Mouse (Mus musculus) heart, embryonic 15.5 days (tissue): ENCODE results near the gene Naaladl2. TPM values are rescaled to one million over a fixed set of nuclear protein-coding genes. Genes with fewer than 3 reads are reported as not detected.

ENCODE experiments used
- ATAC-seq: fragments of 200-750 bp; cut with Nextera tagmentation; replicated peaks from 2 replicates; pipeline ENCODE4 v1.8.0; 2017; ENCODE audit warnings: low read depth, moderate TSS enrichment; ENCODE audit not compliant: insufficient number of reproducible peaks, insufficient read depth, low FRiP score
- H3K27ac ChIP-seq: fragments of 300-500 bp; sonication (generic); 2 replicates; pipeline ENCODE4 v1.5.1; 2015; ENCODE audit warnings: mild to moderate bottlenecking, inconsistent platforms
- H3K27me3 ChIP-seq: fragments of 300-500 bp; sonication (generic); 2 replicates; pipeline ENCODE4 v1.6.1; 2015; ENCODE audit warnings: inconsistent platforms
- H3K36me3 ChIP-seq: fragments of 300-500 bp; sonication (generic); 2 replicates; pipeline ENCODE4 v1.6.1; 2015; ENCODE audit warnings: mild to moderate bottlenecking, inconsistent platforms
- H3K4me1 ChIP-seq: fragments of 300-500 bp; sonication (generic); replicated peaks from 2 replicates; pipeline ENCODE4 v1.6.1; 2015; ENCODE audit warnings: inconsistent platforms
- H3K4me2 ChIP-seq: fragments of 300-500 bp; sonication (generic); 2 replicates; pipeline ENCODE4 v1.6.1; 2015; ENCODE audit warnings: inconsistent platforms, mild to moderate bottlenecking, moderate library complexity
- H3K4me3 ChIP-seq: fragments of 300-500 bp; sonication (generic); 2 replicates; pipeline ENCODE4 v1.5.1; 2015; ENCODE audit warnings: mild to moderate bottlenecking, inconsistent platforms
- H3K9ac ChIP-seq: fragments of 300-500 bp; sonication (generic); 2 replicates; pipeline ENCODE4 v1.6.1; 2015; ENCODE audit warnings: mild to moderate bottlenecking, inconsistent platforms
- H3K9me3 ChIP-seq: fragments of 300-500 bp; sonication (generic); replicated peaks from 2 replicates; pipeline ENCODE4 v1.6.1; 2016; ENCODE audit warnings: inconsistent platforms
- WGBS: fragments of 180-500 bp; shearing (Covaris S2); methylation state at CpG from one replicate; pipeline ENCODE4 v1.1.7; 2015; ENCODE audit warnings: mixed read lengths; 5-methylcytosine and 5-hydroxymethylcytosine counted together
- polyA plus RNA-seq: library from polyadenylated mRNA; unstranded; fragments of >200 nt; fragmentation: Nextera tagmentation; extraction: Ambion mirVana; gene quantifications from 2 replicates; pipeline ENCODE4 v1.2.1, GENCODE M21; 2015

Naaladl2 gene
- polyA plus RNA-seq, 1 experiment from 2014 or later: 1.6 TPM

GRCm38 (mm10) chr3:24938507-24939182 is 205.4 kb downstream of the Naaladl2 start:
- Histone ChIP-seq H3K4me2 (no peak overlapping the region), H3K9me3 (no peaks in the 10 kb centered on the region), H3K4me1 (no peaks in the 10 kb centered on the region), H3K27me3 (no peaks in the 10 kb centered on the region), H3K27ac (no peak overlapping the region), H3K4me3 (no peak overlapping the region), H3K36me3 (no peaks in the 10 kb centered on the region), H3K9ac (no peak overlapping the region)
- no peak for ATAC-seq
- WGBS: 79% methylated on average over 5 of the region's 5 CpGs

GRCm38 (mm10) chr3:24921811-24922210 is 222.2 kb downstream of the Naaladl2 start:
- H3K27me3 ChIP-seq: no peaks in the 10 kb centered on the region
- H3K4me3 ChIP-seq: no peak overlapping the region
- H3K4me1 ChIP-seq: no peaks in the 10 kb centered on the region
- 46% methylated on average over 2 of the region's 2 CpGs for WGBS
- no peaks in the 10 kb centered on the region for H3K36me3 ChIP-seq
- no peak overlapping the region for H3K9ac ChIP-seq
- ATAC-seq: no peak
- no peak overlapping the region for H3K4me2 ChIP-seq
- H3K27ac ChIP-seq: no peak overlapping the region
- H3K9me3 ChIP-seq: no peaks in the 10 kb centered on the region

GRCm38 (mm10) chr3:24921401-24921800 is 222.7 kb downstream of the Naaladl2 start:
- no peaks in the 10 kb centered on the region for H3K27me3 ChIP-seq
- 28% methylated on average over 6 of the region's 6 CpGs for WGBS
- H3K27ac ChIP-seq: no peak overlapping the region
- no peaks in the 10 kb centered on the region for H3K9me3 ChIP-seq
- no peaks in the 10 kb centered on the region for H3K36me3 ChIP-seq
- no peak overlapping the region for H3K4me2 ChIP-seq
- H3K9ac ChIP-seq: no peak overlapping the region
- ATAC-seq: no peak
- no peaks in the 10 kb centered on the region for H3K4me1 ChIP-seq
- no peak overlapping the region for H3K4me3 ChIP-seq

- Histone ChIP-seq H3K36me3 (no peaks in the 10 kb centered on the region), H3K9ac (no peak overlapping the region), H3K27ac (no peak overlapping the region), H3K27me3 (no peaks in the 10 kb centered on the region), H3K9me3 (no peaks in the 10 kb centered on the region), H3K4me1 (no peaks in the 10 kb centered on the region), H3K4me3 (no peak overlapping the region), H3K4me2 (no peak overlapping the region)
- ATAC-seq: no peak
- 86% methylated on average over 3 of the region's 3 CpGs for WGBS
Measured at GRCm38 (mm10) chr3:24905425-24905960, 238.6 kb downstream of the Naaladl2 start.

GRCm38 (mm10) chr3:24888801-24889200 is 255.3 kb downstream of the Naaladl2 start:
- Histone ChIP-seq H3K27ac (no peak overlapping the region), H3K9me3 (no peaks in the 10 kb centered on the region), H3K4me2 (no peak overlapping the region), H3K36me3 (no peaks in the 10 kb centered on the region), H3K4me3 (no peak overlapping the region), H3K4me1 (no peaks in the 10 kb centered on the region), H3K27me3 (no peaks in the 10 kb centered on the region), H3K9ac (no peak overlapping the region)
- 66% methylated on average over 3 of the region's 3 CpGs for WGBS
- no peak for ATAC-seq

GRCm38 (mm10) chr3:24872254-24872653 is 271.8 kb downstream of the Naaladl2 start:
- no peak overlapping the region for H3K4me2 ChIP-seq
- no peak overlapping the region for H3K9ac ChIP-seq
- ATAC-seq: no peak
- H3K9me3 ChIP-seq: no peaks in the 10 kb centered on the region
- no peaks in the 10 kb centered on the region for H3K4me1 ChIP-seq
- H3K4me3 ChIP-seq: no peak overlapping the region
- WGBS: 75% methylated on average over 1 of the region's 1 CpGs
- H3K36me3 ChIP-seq: no peaks in the 10 kb centered on the region
- no peaks in the 10 kb centered on the region for H3K27me3 ChIP-seq
- H3K27ac ChIP-seq: no peak overlapping the region

GRCm38 (mm10) chr3:24852936-24853335 is 291.1 kb downstream of the Naaladl2 start:
- Histone ChIP-seq H3K9me3 (no peaks in the 10 kb centered on the region), H3K4me2 (no peak overlapping the region), H3K4me3 (no peak overlapping the region), H3K4me1 (no peaks in the 10 kb centered on the region), H3K27me3 (no peaks in the 10 kb centered on the region), H3K27ac (no peak overlapping the region), H3K36me3 (no peaks in the 10 kb centered on the region), H3K9ac (no peak overlapping the region)
- 57% methylated on average over 2 of the region's 2 CpGs for WGBS
- ATAC-seq: no peak

GRCm38 (mm10) chr3:24796739-24797138 is 347.3 kb downstream of the Naaladl2 start:
- Histone ChIP-seq H3K9ac (no peak overlapping the region), H3K4me3 (no peak overlapping the region), H3K4me2 (no peak overlapping the region), H3K27ac (no peak overlapping the region), H3K27me3 (no peaks in the 10 kb centered on the region), H3K9me3 (no peaks in the 10 kb centered on the region), H3K4me1 (no peaks in the 10 kb centered on the region), H3K36me3 (no peaks in the 10 kb centered on the region)
- ATAC-seq: no peak
- WGBS: 63% methylated on average over 2 of the region's 2 CpGs

GRCm38 (mm10) chr3:24787451-24788148 is 356.5 kb downstream of the Naaladl2 start:
- ATAC-seq: no peak
- H3K27ac ChIP-seq: no peak overlapping the region
- no peak overlapping the region for H3K9ac ChIP-seq
- no peaks in the 10 kb centered on the region for H3K36me3 ChIP-seq
- peaks cover 6% of the 10 kb centered on the region for H3K4me1 ChIP-seq
- H3K9me3 ChIP-seq: no peaks in the 10 kb centered on the region
- no peak overlapping the region for H3K4me3 ChIP-seq
- no peak overlapping the region for H3K4me2 ChIP-seq
- no peaks in the 10 kb centered on the region for H3K27me3 ChIP-seq
- 70% methylated on average over 1 of the region's 1 CpGs for WGBS

GRCm38 (mm10) chr3:24784108-24784507 is 360.0 kb downstream of the Naaladl2 start:
- H3K9me3 ChIP-seq: no peaks in the 10 kb centered on the region
- H3K4me2 ChIP-seq: no peak overlapping the region
- H3K36me3 ChIP-seq: no peaks in the 10 kb centered on the region
- no peak for ATAC-seq
- H3K4me1 ChIP-seq: peaks cover 6% of the 10 kb centered on the region
- no peak overlapping the region for H3K4me3 ChIP-seq
- no peaks in the 10 kb centered on the region for H3K27me3 ChIP-seq
- H3K27ac ChIP-seq: no peak overlapping the region
- H3K9ac ChIP-seq: no peak overlapping the region
- 83% methylated on average over 3 of the region's 3 CpGs for WGBS

- H3K9me3 ChIP-seq: no peaks in the 10 kb centered on the region
- no peaks in the 10 kb centered on the region for H3K27me3 ChIP-seq
- H3K4me1 ChIP-seq: peaks cover 6% of the 10 kb centered on the region
- H3K9ac ChIP-seq: no peak overlapping the region
- ATAC-seq: no peak
- WGBS: 59% methylated on average over 7 of the region's 7 CpGs
- peak overlapping the region; percentile 26 for H3K4me3 ChIP-seq
- H3K36me3 ChIP-seq: no peaks in the 10 kb centered on the region
- peak overlapping the region; percentile 31 for H3K27ac ChIP-seq
- H3K4me2 ChIP-seq: peak overlapping the region; percentile 49
Measured at GRCm38 (mm10) chr3:24783462-24783829, 360.6 kb downstream of the Naaladl2 start.
